Mouse (Mus musculus): ENCODE data around the gene Chn2. TPM values are rescaled to one million over a fixed set of nuclear protein-coding genes. Genes with fewer than 3 reads are reported as not detected.

The Chn2 gene
- polyA plus RNA-seq, 1 experiment from 2014 or later: 9.8 TPM

DNA sequence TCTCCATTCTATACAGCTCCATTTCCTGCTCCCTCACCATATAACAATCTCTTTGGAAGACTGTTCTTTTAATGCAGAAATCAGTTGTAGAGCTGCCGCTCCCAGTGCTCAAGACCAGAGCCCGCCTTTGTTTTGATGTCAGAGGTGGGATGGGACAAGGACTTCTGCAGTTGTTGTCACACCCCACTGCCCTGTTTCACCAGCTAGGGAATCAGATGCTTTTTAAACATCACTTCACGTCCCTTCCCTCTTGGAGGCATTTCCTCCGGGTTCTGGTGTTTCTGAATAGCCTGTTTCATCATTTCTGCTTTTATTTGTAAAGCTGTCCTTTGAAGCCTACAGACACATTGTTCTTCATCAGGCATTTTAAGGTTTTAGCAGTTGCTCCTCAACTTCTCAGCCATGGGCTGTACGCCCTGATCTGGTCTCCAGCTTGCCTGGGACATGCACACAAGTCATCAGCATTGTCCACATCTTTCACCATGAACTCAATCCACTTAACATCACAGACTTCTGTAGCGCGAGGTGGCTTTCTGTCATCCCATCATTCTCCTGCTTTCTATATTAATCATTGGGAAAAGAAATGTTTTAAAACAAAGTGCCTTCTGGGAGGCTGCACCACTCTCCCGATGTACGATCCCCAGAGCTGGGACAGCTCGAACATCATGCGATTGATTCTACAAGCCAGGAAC lies 160.8 kb downstream of the Chn2 start:
- Histone ChIP-seq H3K27ac (replicated peaks; ENCODE audit: low read depth, low read length) (no peak overlapping the region), H3K4me3 (ENCODE audit: low read depth, low read length) (no peak overlapping the region), H3K9ac (ENCODE audit: low read length) (no peak overlapping the region), H3K9me3 (ENCODE audit: control insufficient read depth, low read length) (no peaks in the 10 kb centered on the region), H3K27me3 (ENCODE audit: control insufficient read depth, insufficient read depth, low read length) (no peaks in the 10 kb centered on the region), H3K4me1 (ENCODE audit: control insufficient read depth, insufficient read depth, low read length) (0 out of 2 replicates have a peak, but pooled peaks cover 2% of the 10 kb centered on the region), H3K36me3 (ENCODE audit: control insufficient read depth, insufficient read depth, low read length) (no peaks in the 10 kb centered on the region), H3K4me2 (ENCODE audit: low read depth, severe bottlenecking) (no peak overlapping the region)
- DNase-seq (ENCODE audit: low spot score) (no peak), ATAC-seq (ENCODE audit: insufficient number of reproducible peaks, low FRiP score, low TSS enrichment, low read depth) (no peak)
- WGBS: 88% methylated on average over 11 of the region's 11 CpGs

DNA sequence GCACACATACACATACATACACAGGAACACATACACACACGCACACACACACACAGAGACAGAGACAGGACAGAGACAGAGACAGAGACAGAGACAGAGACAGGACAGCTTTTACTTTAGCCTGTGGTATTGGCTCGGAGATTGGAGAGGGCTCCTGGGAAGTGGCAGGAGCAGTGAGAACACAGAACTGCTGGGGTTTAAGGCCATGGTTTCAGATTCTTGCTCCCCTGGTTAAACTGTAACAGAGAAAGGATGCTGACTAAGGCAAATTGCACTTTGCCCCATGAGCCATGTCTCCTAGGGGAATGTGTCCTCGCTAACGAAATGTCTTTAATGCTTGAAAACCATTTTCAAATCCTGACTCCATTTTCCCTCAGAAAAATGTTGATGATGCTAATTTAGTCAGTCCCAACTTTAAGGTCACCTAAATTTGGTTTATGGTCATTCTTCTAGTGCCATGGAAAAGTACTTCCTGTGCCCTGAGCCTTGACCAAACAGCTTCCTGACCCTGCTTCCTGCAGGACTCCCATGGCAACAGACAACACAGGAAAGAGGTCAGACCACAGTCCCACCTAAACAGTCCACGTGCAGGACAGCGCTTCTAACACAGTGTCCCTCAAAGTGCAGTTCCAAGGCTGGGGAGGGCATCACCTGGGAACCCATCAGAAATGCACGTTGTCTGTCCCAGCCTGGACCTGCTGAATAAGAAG lies 163.1 kb downstream of the Chn2 start:
- DNase-seq (ENCODE audit: low spot score): no peak
- Histone ChIP-seq H3K9ac (ENCODE audit: low read length) (no peak overlapping the region), H3K36me3 (ENCODE audit: control insufficient read depth, insufficient read depth, low read length) (no peaks in the 10 kb centered on the region), H3K27me3 (ENCODE audit: control insufficient read depth, insufficient read depth, low read length) (no peaks in the 10 kb centered on the region), H3K9me3 (ENCODE audit: control insufficient read depth, low read length) (no peaks in the 10 kb centered on the region), H3K4me1 (ENCODE audit: control insufficient read depth, insufficient read depth, low read length) (0 out of 2 replicates have a peak, but pooled peaks cover 2% of the 10 kb centered on the region), H3K4me3 (ENCODE audit: low read depth, low read length) (no peak overlapping the region), H3K4me2 (ENCODE audit: low read depth, severe bottlenecking) (no peak overlapping the region), H3K27ac (replicated peaks; ENCODE audit: low read depth, low read length) (no peak overlapping the region)
- ATAC-seq (ENCODE audit: insufficient number of reproducible peaks, low FRiP score, low TSS enrichment, low read depth): no peak
- 80% methylated on average over 7 of the region's 7 CpGs for WGBS

DNA sequence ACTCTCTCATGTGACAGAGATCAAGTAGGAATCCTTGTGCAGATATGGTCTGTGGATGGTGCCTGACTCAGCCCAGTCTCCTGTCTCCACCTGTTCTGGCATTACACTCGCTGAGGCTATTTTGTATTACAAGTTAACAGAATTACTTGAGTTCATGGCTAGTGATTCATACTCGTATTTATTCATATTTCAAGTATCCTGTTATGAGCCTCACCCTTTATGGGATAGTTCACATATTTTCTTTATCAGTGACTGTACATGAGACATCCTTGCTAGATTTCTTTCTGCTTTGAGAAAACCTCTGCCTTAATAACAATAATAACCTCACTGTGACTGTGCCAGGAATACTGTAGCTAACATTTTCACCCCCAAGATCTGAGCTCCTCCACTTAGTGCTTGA lies 164.0 kb downstream of the Chn2 start:
- Histone ChIP-seq H3K9me3 (ENCODE audit: control insufficient read depth, low read length) (no peaks in the 10 kb centered on the region), H3K4me1 (ENCODE audit: control insufficient read depth, insufficient read depth, low read length) (0 out of 2 replicates have a peak, but pooled peaks cover 2% of the 10 kb centered on the region), H3K4me3 (ENCODE audit: low read depth, low read length) (no peak overlapping the region), H3K9ac (ENCODE audit: low read length) (no peak overlapping the region), H3K36me3 (ENCODE audit: control insufficient read depth, insufficient read depth, low read length) (no peaks in the 10 kb centered on the region), H3K27me3 (ENCODE audit: control insufficient read depth, insufficient read depth, low read length) (no peaks in the 10 kb centered on the region), H3K4me2 (ENCODE audit: low read depth, severe bottlenecking) (no peak overlapping the region), H3K27ac (replicated peaks; ENCODE audit: low read depth, low read length) (no peak overlapping the region)
- WGBS: 86% methylated on average over 2 of the region's 2 CpGs
- no peak for ATAC-seq (ENCODE audit: insufficient number of reproducible peaks, low FRiP score, low TSS enrichment, low read depth)
- DNase-seq (ENCODE audit: low spot score): no peak

DNA sequence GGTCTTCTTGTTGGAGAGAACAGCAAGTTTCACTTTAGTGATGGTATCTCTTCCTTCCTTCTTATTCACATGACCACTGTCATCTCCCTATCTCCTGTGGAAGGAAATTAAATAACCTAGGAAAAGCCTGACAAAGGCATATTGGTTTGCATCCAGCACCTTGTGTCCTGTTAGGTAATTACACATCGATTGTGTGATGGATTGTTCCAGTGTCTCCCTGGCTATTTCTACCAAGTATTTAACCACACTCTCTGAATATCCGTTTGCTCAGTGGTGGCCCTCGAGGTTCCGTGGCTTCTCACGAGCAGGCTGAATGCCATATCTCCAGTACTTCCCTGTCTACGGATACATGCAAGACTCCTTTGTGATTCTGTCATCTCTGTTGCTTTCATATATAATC lies 164.6 kb downstream of the Chn2 start:
- Histone ChIP-seq H3K27ac (replicated peaks; ENCODE audit: low read depth, low read length) (no peak overlapping the region), H3K4me2 (ENCODE audit: low read depth, severe bottlenecking) (no peak overlapping the region), H3K9ac (ENCODE audit: low read length) (no peak overlapping the region), H3K4me3 (ENCODE audit: low read depth, low read length) (no peak overlapping the region), H3K9me3 (ENCODE audit: control insufficient read depth, low read length) (no peaks in the 10 kb centered on the region), H3K36me3 (ENCODE audit: control insufficient read depth, insufficient read depth, low read length) (no peaks in the 10 kb centered on the region), H3K4me1 (ENCODE audit: control insufficient read depth, insufficient read depth, low read length) (0 out of 2 replicates have a peak, but pooled peaks cover 2% of the 10 kb centered on the region), H3K27me3 (ENCODE audit: control insufficient read depth, insufficient read depth, low read length) (no peaks in the 10 kb centered on the region)
- ATAC-seq (ENCODE audit: insufficient number of reproducible peaks, low FRiP score, low TSS enrichment, low read depth) (no peak), DNase-seq (ENCODE audit: low spot score) (no peak)
- WGBS: 86% methylated on average over 6 of the region's 6 CpGs

DNA sequence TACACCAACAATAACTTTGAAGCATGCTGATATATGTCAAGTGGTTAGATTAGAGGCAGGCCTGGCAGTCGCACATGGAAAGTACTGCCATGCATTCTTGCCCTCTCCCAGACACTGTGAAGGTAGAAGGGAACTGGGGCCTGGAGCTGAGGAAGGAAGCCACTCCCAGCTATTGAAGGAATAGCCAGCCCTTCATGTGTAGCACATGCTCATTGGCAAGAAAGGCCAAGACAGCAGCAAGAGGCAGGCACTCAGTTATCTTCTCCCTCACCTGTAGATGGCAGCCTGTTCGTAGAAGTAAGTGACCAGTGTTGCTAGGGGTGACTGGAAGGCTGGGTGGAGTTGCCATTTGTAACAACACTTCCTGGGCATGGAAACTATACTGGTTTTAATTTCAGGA lies 165.6 kb downstream of the Chn2 start:
- no peak for DNase-seq (ENCODE audit: low spot score)

DNA sequence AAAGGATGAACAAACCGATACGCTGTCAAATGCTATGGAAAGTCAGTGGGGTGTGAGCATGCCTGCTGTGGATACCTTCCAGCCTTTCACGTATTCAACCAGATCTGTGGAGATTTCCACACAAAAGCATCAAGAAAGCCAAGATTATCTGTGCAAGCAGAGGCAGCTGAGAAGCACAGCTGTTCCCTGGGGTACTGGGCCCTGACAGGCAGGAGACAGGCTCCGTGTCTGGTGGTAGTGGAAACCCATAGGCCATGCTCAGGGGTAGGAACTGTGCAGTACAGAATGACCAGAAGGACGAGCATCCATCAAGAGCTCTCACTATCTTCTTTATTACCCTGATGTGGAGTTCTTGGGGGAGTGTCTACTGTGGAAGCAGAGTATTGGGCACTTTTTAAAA lies 166.1 kb downstream of the Chn2 start:
- H3K4me1 ChIP-seq (ENCODE audit: control insufficient read depth, insufficient read depth, low read length): 0 out of 2 replicates have a peak, but pooled peaks cover 2% of the 10 kb centered on the region
- H3K4me2 ChIP-seq (ENCODE audit: low read depth, severe bottlenecking): no peak overlapping the region
- no peak overlapping the region for H3K4me3 ChIP-seq (ENCODE audit: low read depth, low read length)
- no peaks in the 10 kb centered on the region for H3K9me3 ChIP-seq (ENCODE audit: control insufficient read depth, low read length)
- DNase-seq (ENCODE audit: low spot score) (no peak), ATAC-seq (ENCODE audit: insufficient number of reproducible peaks, low FRiP score, low TSS enrichment, low read depth) (no peak)
- no peak overlapping the region for H3K9ac ChIP-seq (ENCODE audit: low read length)
- no peaks in the 10 kb centered on the region for H3K27me3 ChIP-seq (ENCODE audit: control insufficient read depth, insufficient read depth, low read length)
- no peaks in the 10 kb centered on the region for H3K36me3 ChIP-seq (ENCODE audit: control insufficient read depth, insufficient read depth, low read length)
- no peak overlapping the region for H3K27ac ChIP-seq (replicated peaks; ENCODE audit: low read depth, low read length)
- 83% methylated on average over 5 of the region's 5 CpGs for WGBS

More for the DNA sequence above, 165.6 kb downstream of the Chn2 start:
- H3K4me2 ChIP-seq (ENCODE audit: low read depth, severe bottlenecking): no peak overlapping the region
- H3K4me3 ChIP-seq (ENCODE audit: low read depth, low read length): no peak overlapping the region
- H3K36me3 ChIP-seq (ENCODE audit: control insufficient read depth, insufficient read depth, low read length): no peaks in the 10 kb centered on the region
- H3K4me1 ChIP-seq (ENCODE audit: control insufficient read depth, insufficient read depth, low read length): 0 out of 2 replicates have a peak, but pooled peaks cover 2% of the 10 kb centered on the region
- no peak for ATAC-seq (ENCODE audit: insufficient number of reproducible peaks, low FRiP score, low TSS enrichment, low read depth)
- WGBS: 52% methylated on average over 2 of the region's 2 CpGs
- H3K9me3 ChIP-seq (ENCODE audit: control insufficient read depth, low read length): no peaks in the 10 kb centered on the region
- H3K27me3 ChIP-seq (ENCODE audit: control insufficient read depth, insufficient read depth, low read length): no peaks in the 10 kb centered on the region
- H3K9ac ChIP-seq (ENCODE audit: low read length): no peak overlapping the region
- H3K27ac ChIP-seq (replicated peaks; ENCODE audit: low read depth, low read length): no peak overlapping the region

DNA sequence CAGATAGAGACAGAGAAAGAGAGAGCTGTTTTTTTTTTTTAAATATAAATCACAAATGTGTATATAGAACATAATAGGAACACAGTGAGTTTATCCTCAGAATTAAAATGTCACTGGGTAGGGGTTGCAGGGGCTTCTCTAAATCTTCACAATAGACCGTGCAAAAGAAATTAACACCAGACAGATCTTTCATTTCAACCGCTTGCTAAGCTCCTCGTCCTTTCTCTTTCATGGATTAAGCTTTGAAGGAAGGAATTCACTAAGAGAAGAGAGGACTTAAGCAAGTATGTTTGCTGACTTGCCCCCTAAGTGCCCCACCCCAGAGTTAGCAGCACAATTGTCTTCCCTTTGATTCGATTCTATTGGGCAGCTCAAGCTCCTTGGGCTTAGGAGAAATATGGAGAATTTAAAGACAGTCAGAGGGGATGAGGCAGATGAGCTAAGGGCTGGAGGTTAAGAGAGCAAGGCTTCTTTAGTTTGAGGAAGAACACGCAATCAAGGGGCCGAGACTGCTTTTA lies 166.9 kb downstream of the Chn2 start:
- H3K9me3 ChIP-seq (ENCODE audit: control insufficient read depth, low read length): no peaks in the 10 kb centered on the region
- no peak overlapping the region for H3K9ac ChIP-seq (ENCODE audit: low read length)
- 77% methylated on average over 6 of the region's 6 CpGs for WGBS
- H3K4me3 ChIP-seq (ENCODE audit: low read depth, low read length): no peak overlapping the region
- H3K27me3 ChIP-seq (ENCODE audit: control insufficient read depth, insufficient read depth, low read length): no peaks in the 10 kb centered on the region
- no peak overlapping the region for H3K27ac ChIP-seq (replicated peaks; ENCODE audit: low read depth, low read length)
- H3K36me3 ChIP-seq (ENCODE audit: control insufficient read depth, insufficient read depth, low read length): no peaks in the 10 kb centered on the region
- H3K4me2 ChIP-seq (ENCODE audit: low read depth, severe bottlenecking): no peak overlapping the region
- DNase-seq (ENCODE audit: low spot score) (no peak), ATAC-seq (ENCODE audit: insufficient number of reproducible peaks, low FRiP score, low TSS enrichment, low read depth) (no peak)
- H3K4me1 ChIP-seq (ENCODE audit: control insufficient read depth, insufficient read depth, low read length): 0 out of 2 replicates have a peak, but pooled peaks cover 2% of the 10 kb centered on the region

DNA sequence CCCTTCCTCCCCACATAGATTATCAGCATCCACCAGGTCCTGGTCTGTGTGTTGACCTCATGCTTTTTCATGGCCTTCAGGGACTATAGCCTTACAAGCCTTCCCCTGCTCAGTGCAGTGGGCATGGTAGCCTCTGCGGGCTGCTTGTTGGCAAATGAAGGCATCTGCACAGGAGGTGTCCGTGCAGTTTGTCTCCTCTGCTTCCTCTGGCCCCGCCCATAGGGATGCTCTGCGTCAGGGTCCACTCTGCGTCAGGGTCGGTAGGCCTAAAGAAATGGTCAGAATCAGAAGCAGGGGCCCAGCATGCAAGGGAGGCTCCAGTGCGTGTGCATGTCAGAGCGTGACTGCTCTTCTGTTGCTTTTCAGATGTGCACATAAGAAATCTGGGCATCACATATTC lies 169.4 kb downstream of the Chn2 start:
- no peak for DNase-seq (ENCODE audit: low spot score)
- WGBS: 82% methylated on average over 8 of the region's 8 CpGs

More for the DNA sequence above, 169.4 kb downstream of the Chn2 start:
- Histone ChIP-seq H3K36me3 (ENCODE audit: control insufficient read depth, insufficient read depth, low read length) (no peaks in the 10 kb centered on the region), H3K9ac (ENCODE audit: low read length) (no peak overlapping the region), H3K4me2 (ENCODE audit: low read depth, severe bottlenecking) (no peak overlapping the region), H3K4me3 (ENCODE audit: low read depth, low read length) (no peak overlapping the region), H3K27ac (replicated peaks; ENCODE audit: low read depth, low read length) (no peak overlapping the region), H3K4me1 (ENCODE audit: control insufficient read depth, insufficient read depth, low read length) (0 out of 2 replicates have a peak, but pooled peaks cover 2% of the 10 kb centered on the region), H3K9me3 (ENCODE audit: control insufficient read depth, low read length) (no peaks in the 10 kb centered on the region), H3K27me3 (ENCODE audit: control insufficient read depth, insufficient read depth, low read length) (no peaks in the 10 kb centered on the region)
- ATAC-seq (ENCODE audit: insufficient number of reproducible peaks, low FRiP score, low TSS enrichment, low read depth): no peak

Data from limb, embryonic 11.5 days (tissue).